Mouse (Mus musculus) liver, embryonic 14.5 days (tissue): ENCODE data around the gene Gm6309. TPM values are rescaled to one million over a fixed set of nuclear protein-coding genes. Genes with fewer than 3 reads are reported as not detected.
A peak's percentile ranks its signal among the peaks of the same experiment; 100 is the strongest.
"Not testable (repeated sequence)": the region's sequence is repeated elsewhere in the genome, so short reads cannot be mapped to it uniquely, and the experiment has no call there.

ENCODE experiments used
- ATAC-seq: fragments of 200-750 bp; cut with Nextera tagmentation; 2 replicates; pipeline ENCODE4 v1.8.0; 2017; ENCODE audit warnings: moderate number of reproducible peaks, mild to moderate bottlenecking, moderate library complexity; ENCODE audit not compliant: insufficient read depth
- DNase-seq, 3 experiments: peaks; one replicate each; pipeline ENCODE4 v3.0.0-alpha.2; 2012 to 2013; ENCODE audit warnings: low read depth in 3 of 3, low spot score in 3 of 3
- H3K27ac ChIP-seq: fragments of 300-500 bp; sonication (generic); 2 replicates; pipeline ENCODE4 v1.5.1; 2014; ENCODE audit warnings: moderate library complexity, mild to moderate bottlenecking, control low read depth, inconsistent platforms
- H3K27me3 ChIP-seq: fragments of 300-500 bp; sonication (generic); 2 replicates; pipeline ENCODE4 v1.6.1; 2014; ENCODE audit warnings: mild to moderate bottlenecking, low read length, moderate library complexity; ENCODE audit not compliant: control insufficient read depth, insufficient read depth
- H3K36me3 ChIP-seq: fragments of 300-500 bp; sonication (generic); replicated peaks from 2 replicates; pipeline ENCODE4 v1.6.1; 2014; ENCODE audit warnings: low read depth; ENCODE audit not compliant: control insufficient read depth, insufficient read depth
- H3K4me1 ChIP-seq, 2 experiments: fragments of 200-500 bp in 1 of 2; fragments of 300-500 bp in 1 of 2; sonication (generic) in 1 of 2; replicated peaks; 2 replicates each; pipeline ENCODE4 v1.6.1; 2012 to 2014; ENCODE audit warnings: antibody characterized with exemption in 1 of 2, inconsistent platforms in 1 of 2, low read length in 1 of 2; ENCODE audit not compliant: control insufficient read depth in 2 of 2, insufficient read depth in 2 of 2
- H3K4me2 ChIP-seq: fragments of 300-500 bp; sonication (generic); 2 replicates; pipeline ENCODE4 v1.6.1; 2014; ENCODE audit warnings: low read depth, mild to moderate bottlenecking, control low read depth, moderate library complexity
- H3K4me3 ChIP-seq, 2 experiments: fragments of 200-500 bp in 1 of 2; fragments of 300-500 bp in 1 of 2; sonication (generic) in 1 of 2; 2 replicates each; pipeline ENCODE4 v1.5.1; 2012 to 2014; ENCODE audit warnings: low read depth in 2 of 2, low read length in 2 of 2, mild to moderate bottlenecking in 2 of 2, control low read depth in 1 of 2, inconsistent platforms in 1 of 2, moderate library complexity in 1 of 2; ENCODE audit not compliant: insufficient read depth in 1 of 2
- H3K9ac ChIP-seq: fragments of 300-500 bp; sonication (generic); replicated peaks from 2 replicates; pipeline ENCODE4 v1.6.1; 2014; ENCODE audit warnings: mild to moderate bottlenecking, control low read depth, moderate library complexity
- H3K9me3 ChIP-seq: fragments of 300-500 bp; sonication (generic); 2 replicates; pipeline ENCODE4 v1.6.1; 2016; ENCODE audit warnings: low read length, mixed read lengths; ENCODE audit not compliant: control insufficient read depth
- CTCF ChIP-seq: IDR thresholded peaks from 2 replicates; pipeline ENCODE4 v1.5.1; 2016; ENCODE audit warnings: antibody characterized with exemption, low read depth, control low read depth
- EP300 ChIP-seq: IDR thresholded peaks from 2 replicates; pipeline ENCODE4 v1.6.1; 2016; ENCODE audit warnings: antibody characterized with exemption, low read depth
- WGBS: fragments of 180-500 bp; shearing (Covaris S2); extraction: QIAGEN DNeasy Blood & Tissue Kit; methylation state at CpG from one replicate; pipeline ENCODE4 v1.1.7; 2014; ENCODE audit not compliant: insufficient replicate concordance; 5-methylcytosine and 5-hydroxymethylcytosine counted together
- polyA plus RNA-seq, 2 experiments: library from polyadenylated mRNA; depleted of rRNA in 1 of 2; stranded (reverse) in 1 of 2; unstranded in 1 of 2; fragments of >200 nt; fragmentation: Nextera tagmentation in 1 of 2; extraction: Ambion mirVana in 1 of 2; gene quantifications; 2 replicates each; pipeline versions ENCODE4 v1.2.1 to v1.2.3; 2012 to 2014

The Gm6309 gene
- polyA plus RNA-seq (2012; rRNA removed) = not detected in 2 replicates
- polyA plus RNA-seq (2014; fragmentation: Nextera tagmentation; extraction: Ambion mirVana) = not detected in 2 replicates

- not testable (repeated sequence) for H3K4me1 ChIP-seq, H3K9ac ChIP-seq, DNase-seq, H3K4me3 ChIP-seq, H3K4me2 ChIP-seq, H3K36me3 ChIP-seq, H3K9me3 ChIP-seq, ATAC-seq, H3K27me3 ChIP-seq, H3K27ac ChIP-seq
- 52% methylated on average over 2 of the region's 2 CpGs for WGBS
Measured at GRCm38 (mm10) chr5:146170621-146171020, at the start of gene Gm6309. Gm6309 (minus strand) TSS chr5:146170721.

DNA sequence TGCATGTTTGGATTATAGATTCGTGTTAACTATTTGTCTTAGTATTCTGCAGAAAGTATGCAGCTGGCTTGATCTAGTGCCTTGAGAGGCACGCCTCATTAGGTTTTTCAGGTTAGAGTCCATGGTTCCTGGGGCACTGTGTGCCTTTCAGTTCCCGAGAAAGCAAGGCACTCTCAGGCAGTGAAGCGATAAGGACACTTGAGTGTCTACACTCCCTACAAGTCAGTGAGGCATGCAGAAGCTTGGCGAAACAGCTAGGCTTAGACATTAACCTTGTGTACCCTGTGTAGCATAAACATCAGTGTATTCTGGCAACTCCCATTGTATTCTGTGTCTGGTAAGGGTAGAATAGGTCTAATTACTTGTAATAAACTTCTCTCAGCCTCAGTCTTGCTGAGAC lies 35.0 kb upstream of the Gm6309 start:
- Histone ChIP-seq H3K36me3 (peaks cover 26% of the 10 kb centered on the region), H3K4me2 (no peak overlapping the region), H3K27me3 (no peaks in the 10 kb centered on the region), H3K9me3 (peaks cover 2% of the 10 kb centered on the region; the same call in 1 of the 2 replicates), H3K9ac (no peak overlapping the region), H3K27ac (no peak overlapping the region), H3K4me3 (no peak overlapping the region), H3K4me1 (no peaks in the 10 kb centered on the region)
- TF ChIP-seq CTCF (no peak), EP300 (no peak)
- DNase-seq = no peak
- ATAC-seq = no peak
- WGBS = 82% methylated on average over 5 of the region's 5 CpGs

DNA sequence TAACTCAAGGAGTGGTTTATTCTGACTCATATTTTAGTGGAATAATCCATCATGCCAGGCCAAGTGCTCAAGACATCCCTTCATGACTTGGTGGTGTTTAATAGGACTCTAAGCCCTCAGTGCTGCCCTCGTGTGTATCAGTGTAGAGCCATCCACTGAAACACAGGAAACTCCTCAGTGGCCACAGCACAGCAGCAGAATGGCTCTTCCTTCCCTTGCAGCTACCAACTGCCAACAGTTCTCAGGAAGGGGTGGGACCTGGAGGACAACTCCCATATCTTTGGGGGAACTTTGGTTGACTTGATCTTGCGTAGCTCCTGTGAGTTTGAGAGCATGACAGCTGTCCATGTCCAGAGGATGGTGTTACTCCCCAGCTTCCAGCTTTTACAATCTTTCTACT lies 33.4 kb upstream of the Gm6309 start:
- Histone ChIP-seq H3K27me3 (no peaks in the 10 kb centered on the region), H3K4me3 (no peak overlapping the region), H3K9ac (no peak overlapping the region), H3K9me3 (peaks cover 2% of the 10 kb centered on the region; the same call in 1 of the 2 replicates), H3K27ac (no peak overlapping the region), H3K36me3 (peaks cover 18% of the 10 kb centered on the region), H3K4me2 (no peak overlapping the region), H3K4me1 (no peaks in the 10 kb centered on the region)
- ATAC-seq (no peak), DNase-seq (no peak)
- no peak for TF ChIP-seq EP300
- no peak for TF ChIP-seq CTCF
- 54% methylated on average over 2 of the region's 2 CpGs for WGBS

- H3K4me3 ChIP-seq = no peak overlapping the region
- H3K9ac ChIP-seq = no peak overlapping the region
- ATAC-seq (no peak), DNase-seq (no peak)
- no peaks in the 10 kb centered on the region for H3K4me1 ChIP-seq
- H3K36me3 ChIP-seq = peaks cover 3% of the 10 kb centered on the region; the same call in 1 of the 2 replicates
- TF ChIP-seq CTCF = peak; percentile 51; the same call in 1 of the 2 replicates
- TF ChIP-seq EP300 = no peak
- peaks cover 2% of the 10 kb centered on the region; the same call in 1 of the 2 replicates for H3K9me3 ChIP-seq
- WGBS = 85% methylated on average over 6 of the region's 6 CpGs
- no peak overlapping the region for H3K4me2 ChIP-seq
- no peak overlapping the region for H3K27ac ChIP-seq
- no peaks in the 10 kb centered on the region for H3K27me3 ChIP-seq
Measured at GRCm38 (mm10) chr5:146200580-146200979, 30.1 kb upstream of the Gm6309 start.

- Histone ChIP-seq H3K4me2 (no peak overlapping the region), H3K9ac (no peak overlapping the region), H3K9me3 (peaks cover 2% of the 10 kb centered on the region; the same call in 1 of the 2 replicates), H3K36me3 (peaks cover 3% of the 10 kb centered on the region; the same call in 1 of the 2 replicates), H3K27me3 (no peaks in the 10 kb centered on the region), H3K4me1 (no peaks in the 10 kb centered on the region), H3K27ac (no peak overlapping the region), H3K4me3 (no peak overlapping the region)
- TF ChIP-seq CTCF (peak; percentile 40), EP300 (no peak)
- DNase-seq (no peak), ATAC-seq (no peak)
- WGBS = 48% methylated on average over 2 of the region's 2 CpGs
Measured at GRCm38 (mm10) chr5:146199540-146199939, 29.0 kb upstream of the Gm6309 start.
